12 mouse cellular contexts compared by ENCODE assay signal in the genomic region with DNA sequence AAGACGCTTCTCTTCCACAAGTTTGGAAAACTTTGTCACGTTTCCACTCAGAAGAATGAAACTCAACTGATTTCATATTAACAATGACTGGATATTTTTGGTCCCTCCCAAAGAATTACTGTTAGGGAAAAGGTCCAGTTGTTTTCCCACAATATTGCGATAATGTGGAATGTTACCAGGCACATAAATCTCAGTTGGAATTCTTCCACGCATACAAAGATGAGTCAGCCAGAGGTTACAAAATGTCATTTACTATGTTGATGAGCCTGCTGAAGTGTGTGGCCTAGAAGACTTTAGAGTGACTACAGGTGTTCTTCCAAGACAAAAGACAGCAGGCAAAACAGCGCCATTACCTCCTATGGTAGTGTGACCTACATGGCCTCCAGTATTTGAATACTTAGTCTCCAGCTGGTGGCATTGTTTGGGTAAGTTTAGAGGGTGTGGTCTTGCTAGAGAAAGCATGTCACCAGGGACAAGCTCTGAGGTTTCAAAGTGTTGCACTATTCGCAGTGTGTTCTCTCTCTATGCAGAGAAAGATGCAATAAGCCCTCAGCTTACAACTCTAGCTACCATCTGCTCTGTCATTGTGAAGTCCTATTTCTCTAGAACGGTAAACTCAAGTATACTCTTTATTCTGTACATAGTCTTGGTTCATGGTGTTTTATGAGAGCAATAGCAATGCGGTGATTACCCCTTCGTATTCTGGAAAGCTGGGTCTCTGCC.
"Had no signal": no experiment of that assay in that cellular context is flagged by ENCODE, and none has a peak within 500 bp of the region (broad histone marks: within the 10 kb centered on the region; RNA-seq: fewer than 3 reads in every experiment).

No protein-coding gene starts in this region.

- H3K9me3 ChIP-seq: kidney, embryonic 15.5 days; limb, embryonic 10.5 days; liver, embryonic 12.5 days; lung, embryonic 15.5 days; midbrain, embryonic 15.5 days; stomach, embryonic 15.5 days had no signal

- DNase-seq: kidney, adult 2 months; kidney, postnatal 14 days; lung, postnatal 14 days; right cerebral cortex, postnatal 14 days; thymus, postnatal 36 days had no signal

- H3K9ac ChIP-seq: kidney, embryonic 15.5 days; liver, embryonic 12.5 days; lung, embryonic 15.5 days; midbrain, embryonic 15.5 days; stomach, embryonic 15.5 days had no signal

- ATAC-seq: liver, embryonic 12.5 days; midbrain, embryonic 15.5 days had no signal

- H3K4me1 ChIP-seq: kidney, embryonic 15.5 days; limb, embryonic 10.5 days; lung, embryonic 15.5 days; midbrain, embryonic 15.5 days; stomach, embryonic 15.5 days had no signal

- H3K36me3 ChIP-seq: kidney, embryonic 15.5 days; limb, embryonic 10.5 days; liver, embryonic 12.5 days; lung, embryonic 15.5 days; midbrain, embryonic 15.5 days; stomach, embryonic 15.5 days had no signal

- H3K27ac ChIP-seq: kidney, embryonic 15.5 days; left cerebral cortex, adult 2 months; limb, embryonic 10.5 days; liver, embryonic 12.5 days; lung, embryonic 15.5 days; midbrain, embryonic 15.5 days; stomach, embryonic 15.5 days had no signal

- H3K4me3 ChIP-seq: kidney, embryonic 15.5 days; left cerebral cortex, adult 2 months; limb, embryonic 10.5 days; liver, embryonic 12.5 days; lung, embryonic 15.5 days; midbrain, embryonic 15.5 days; stomach, embryonic 15.5 days had no signal

- H3K4me2 ChIP-seq: kidney, embryonic 15.5 days; liver, embryonic 12.5 days; lung, embryonic 15.5 days; midbrain, embryonic 15.5 days; stomach, embryonic 15.5 days had no signal

- H3K27me3 ChIP-seq: kidney, embryonic 15.5 days; liver, embryonic 12.5 days; lung, embryonic 15.5 days; midbrain, embryonic 15.5 days; stomach, embryonic 15.5 days had no signal
